Comparison of ENCODE assay signal across 15 mouse cellular contexts in the genomic region with DNA sequence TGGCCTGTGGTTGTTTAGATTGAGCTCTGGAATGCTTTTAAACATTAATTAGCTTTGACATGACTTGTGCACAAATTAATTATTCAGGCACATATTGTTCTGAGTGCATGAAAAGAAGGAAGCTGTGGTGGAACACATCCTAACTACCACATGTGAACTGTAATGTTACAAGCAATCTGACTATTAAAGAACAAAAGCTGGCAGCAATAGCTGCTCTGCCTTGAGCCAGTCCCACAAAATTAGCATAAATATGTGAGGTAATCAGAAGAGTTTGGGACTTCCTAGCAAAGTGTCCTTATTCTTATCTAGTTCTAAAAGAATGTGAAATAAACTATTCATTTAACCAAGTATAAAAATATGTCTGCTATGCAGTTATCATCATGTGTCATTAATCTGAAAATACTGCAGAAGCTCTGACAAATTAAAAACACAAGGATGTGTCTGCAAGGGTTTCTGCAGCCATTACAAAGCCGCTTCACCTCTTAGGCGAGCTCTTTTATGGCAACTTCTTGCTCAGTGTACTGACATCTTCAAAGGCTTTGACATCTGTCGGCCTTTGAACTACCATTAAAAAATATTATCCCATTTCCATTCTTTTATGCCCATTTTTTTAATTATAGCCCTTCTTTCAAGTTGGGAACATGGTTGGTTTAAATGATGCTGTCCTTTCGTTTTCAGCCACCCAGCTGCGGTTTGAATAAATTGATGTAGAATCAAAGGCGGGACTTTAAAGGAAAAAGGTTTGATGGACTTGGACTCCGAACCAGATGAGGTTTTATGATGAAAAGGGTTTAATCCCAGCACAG.
A peak's percentile ranks its signal among the peaks of the same experiment; 100 is the strongest.
DNase-seq lines count a peak whose midpoint lies in the region; ATAC-seq lines count a peak whose summit lies in the region.
"Had no signal": no experiment of that assay in that cellular context is flagged by ENCODE, and none has a peak within 500 bp of the region (broad histone marks: within the 10 kb centered on the region; RNA-seq: fewer than 3 reads in every experiment).

No protein-coding gene starts in this region.

- no peaks in the 10 kb centered on the region for H3K9me3 ChIP-seq in forebrain, embryonic 13.5 days (replicated peaks)
- H3K9me3 ChIP-seq in limb, embryonic 15.5 days: no peaks in the 10 kb centered on the region
- H3K9me3 ChIP-seq: heart, embryonic 10.5 days; stomach, embryonic 15.5 days had no signal

- peak; percentile 29 for DNase-seq in embryo, embryonic 11 days
- no peak for DNase-seq in embryo, embryonic 10 days (ENCODE audit: low spot score)
- peak; percentile 1 for DNase-seq in 3T3-L1 (ENCODE audit: low read depth, low spot score)
- DNase-seq in thymus, postnatal 36 days: no peak
- DNase-seq in left cerebral cortex, postnatal 14 days (ENCODE audit: low spot score in 2 of 2): no peak
- DNase-seq in adrenal gland, postnatal 36 days: no peak
- DNase-seq: gastrocnemius, adult 2 months; kidney, postnatal 10 days; right cerebral cortex, postnatal 25 days had no signal

- no peaks in the 10 kb centered on the region for H3K36me3 ChIP-seq in forebrain, embryonic 13.5 days (ENCODE audit: poor library complexity, severe bottlenecking)
- no peaks in the 10 kb centered on the region for H3K36me3 ChIP-seq in limb, embryonic 15.5 days
- H3K36me3 ChIP-seq: heart, embryonic 10.5 days; stomach, embryonic 15.5 days had no signal

- intact Hi-C loops in left cerebral cortex, postnatal 14 days (cut with DNase I): no loop called here

- peak; percentile 59; the same call in 1 of the 2 replicates for ATAC-seq in forebrain, embryonic 13.5 days
- ATAC-seq in limb, embryonic 15.5 days (ENCODE audit: insufficient number of reproducible peaks, low FRiP score, low TSS enrichment, low read depth): no peak

- peak overlapping the region; percentile 6; the same call in 1 of the 2 replicates for H3K4me2 ChIP-seq in forebrain, embryonic 13.5 days
- H3K4me2 ChIP-seq in limb, embryonic 15.5 days: no peak overlapping the region
- H3K4me2 ChIP-seq: stomach, embryonic 15.5 days had no signal

- H3K9ac ChIP-seq in forebrain, embryonic 13.5 days: no peak overlapping the region
- no peak overlapping the region for H3K9ac ChIP-seq in limb, embryonic 15.5 days
- H3K9ac ChIP-seq: stomach, embryonic 15.5 days had no signal

- peak overlapping the region; percentile 55 for H3K27ac ChIP-seq in forebrain, embryonic 13.5 days
- 0 out of 2 replicates have a peak overlapping the region, but pooled peaks have one; percentile 11 for H3K27ac ChIP-seq in limb, embryonic 15.5 days
- H3K27ac ChIP-seq: gastrocnemius, adult 2 months; heart, embryonic 10.5 days; left cerebral cortex, adult 2 months; macrophage; stomach, embryonic 15.5 days had no signal

- no peak overlapping the region for H3K4me3 ChIP-seq in forebrain, embryonic 13.5 days
- H3K4me3 ChIP-seq in limb, embryonic 15.5 days: no peak overlapping the region
- H3K4me3 ChIP-seq: gastrocnemius, adult 2 months; heart, embryonic 10.5 days; left cerebral cortex, adult 2 months; stomach, embryonic 15.5 days had no signal

- H3K4me1 ChIP-seq in forebrain, embryonic 13.5 days: peaks cover 18% of the 10 kb centered on the region
- H3K4me1 ChIP-seq in limb, embryonic 15.5 days: 0 out of 2 replicates have a peak, but pooled peaks cover 3% of the 10 kb centered on the region
- H3K4me1 ChIP-seq: heart, embryonic 10.5 days; stomach, embryonic 15.5 days had no signal

- no peaks in the 10 kb centered on the region for H3K27me3 ChIP-seq in forebrain, embryonic 13.5 days
- H3K27me3 ChIP-seq in limb, embryonic 15.5 days: no peaks in the 10 kb centered on the region
- H3K27me3 ChIP-seq: stomach, embryonic 15.5 days had no signal

- 49% methylated on average over 7 of the region's 7 CpGs for WGBS in forebrain, embryonic 13.5 days
- 28% methylated on average over 7 of the region's 7 CpGs for WGBS in limb, embryonic 15.5 days

Comparison
In these comparisons a context has a peak if more than half of its experiments do, and no peak if none do; other contexts are left out.
1. DNase-seq: peak in embryo, embryonic 11 days (single experiment) and 3T3-L1 (single experiment); none in embryo, embryonic 10 days (single experiment), thymus, postnatal 36 days (0 of 2), left cerebral cortex, postnatal 14 days (0 of 2) and adrenal gland, postnatal 36 days (0 of 2).